Mouse (Mus musculus): ENCODE results near the gene AC124108.1. TPM values are rescaled to one million over a fixed set of nuclear protein-coding genes. Genes with fewer than 3 reads are reported as not detected.

AC124108.1 gene
- total RNA-seq, 2 experiments from 2014 or later: 3.2 TPM

DNA sequence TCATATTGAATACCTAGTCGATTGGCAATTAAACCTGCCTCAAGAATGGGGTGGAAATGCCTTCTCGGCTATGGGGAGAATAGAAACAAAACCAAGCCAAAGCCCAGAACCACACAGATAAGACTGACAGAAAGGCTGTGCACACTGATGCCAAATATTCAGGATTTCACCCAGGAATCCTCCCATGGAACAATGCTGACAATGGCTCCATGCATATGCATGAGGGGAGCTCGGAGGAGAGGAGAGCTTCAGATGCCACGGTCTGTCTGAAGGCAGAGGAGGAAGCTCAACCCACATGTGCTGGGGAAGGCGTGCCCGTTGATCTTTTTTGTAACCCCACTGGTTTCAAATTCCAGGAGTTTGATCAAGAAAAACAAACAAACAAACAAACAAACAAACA, 30.9 kb downstream of the AC124108.1 start:
- intact Hi-C loops (cut with DNase I): no loop called here
- no peak for DNase-seq (ENCODE audit: extremely low spot score in 1 of 2, low spot score in 2 of 2)

GRCm38 (mm10) chr1:132226297-132227080, 35.2 kb downstream of the AC124108.1 start:
- DNase-seq (ENCODE audit: extremely low spot score in 1 of 2, low spot score in 2 of 2): no peak
- intact Hi-C loops (cut with DNase I): no loop called here

DNA sequence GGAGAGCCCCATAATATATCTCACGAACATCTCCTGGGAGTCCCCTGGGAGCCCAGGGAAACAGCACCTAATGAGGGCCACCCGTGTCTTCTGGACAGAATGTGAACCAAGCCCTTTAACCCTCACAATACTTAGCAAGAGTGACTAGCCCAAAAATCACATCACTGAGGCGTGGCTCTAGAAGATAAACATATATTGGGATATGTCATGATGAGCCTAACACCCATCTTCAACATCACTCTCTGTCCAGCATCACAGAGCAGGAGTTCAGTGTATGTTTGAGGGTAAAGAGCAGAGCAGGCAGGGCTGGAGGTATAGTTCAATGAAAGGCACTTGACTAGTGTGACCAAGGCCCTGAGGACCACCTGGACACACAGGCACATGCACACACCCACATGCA, 38.4 kb downstream of the AC124108.1 start, which contains the start of gene Gm10188:
Gene Gm10188, minus strand, starts transcription at position 101 of the 400 bp plus-strand sequence.
- intact Hi-C loops (cut with DNase I): no loop called here
- no peak for DNase-seq (ENCODE audit: extremely low spot score in 1 of 2, low spot score in 2 of 2)

DNA sequence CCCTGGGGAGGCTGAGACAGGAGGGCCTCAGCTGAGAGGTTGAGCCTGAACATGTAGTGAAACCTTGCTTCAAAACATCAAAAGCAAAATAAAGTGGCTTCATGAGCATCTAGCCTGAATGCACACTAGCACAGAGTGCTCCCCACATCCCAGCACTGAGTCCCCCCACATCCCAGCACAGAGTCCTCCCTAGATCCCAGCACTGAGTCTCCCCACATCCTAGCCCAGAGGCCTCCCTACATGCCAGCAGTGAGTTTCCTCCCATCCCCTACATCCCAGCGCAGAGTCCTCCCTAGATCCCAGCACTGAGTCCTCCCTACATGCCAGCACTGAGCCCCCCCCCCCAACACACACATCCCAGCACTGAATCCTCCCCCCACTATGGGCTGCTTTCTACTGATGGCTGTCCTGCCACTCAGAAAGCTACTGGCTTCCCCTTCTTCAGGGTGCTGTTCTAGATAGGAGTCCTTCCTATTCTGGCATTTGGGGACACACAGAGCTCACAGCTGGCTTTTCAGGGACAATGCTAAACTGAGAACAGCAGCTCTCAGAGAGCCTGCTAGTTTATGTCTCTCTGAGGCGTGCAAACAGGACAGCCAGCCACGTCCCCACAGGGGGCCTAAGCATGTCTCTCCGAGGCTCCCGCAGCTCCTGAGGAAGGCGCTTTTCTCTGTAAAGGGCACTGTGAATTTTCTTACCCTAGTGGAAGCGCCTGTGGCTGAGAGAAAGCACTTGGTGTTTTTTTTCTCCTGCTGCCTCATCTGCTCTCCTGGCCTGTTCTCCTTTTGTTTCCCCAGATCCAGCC, 40.4 kb downstream of the AC124108.1 start:
- intact Hi-C loops (cut with DNase I): no loop called here
- DNase-seq (ENCODE audit: extremely low spot score in 1 of 2, low spot score in 2 of 2): no peak

DNA sequence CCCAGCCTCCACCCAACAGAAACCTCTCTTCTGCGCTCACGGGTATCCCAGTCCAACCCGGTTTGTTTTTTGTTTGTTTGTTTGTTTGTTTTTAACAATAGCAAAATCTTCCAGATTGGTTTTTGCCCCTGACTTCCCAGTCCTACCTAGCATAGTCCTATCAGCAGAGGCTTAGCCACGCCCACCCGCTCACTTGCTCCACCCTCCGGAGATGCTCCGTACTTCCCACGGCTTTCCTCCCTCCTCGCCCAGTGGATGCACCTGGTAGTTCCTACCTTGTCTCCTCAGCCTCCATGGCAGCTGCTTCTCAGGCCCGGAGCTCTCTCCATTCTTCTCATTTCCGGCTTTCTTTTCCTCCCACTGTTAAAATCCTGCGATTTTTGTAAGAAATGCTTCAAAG, 42.3 kb downstream of the AC124108.1 start:
- DNase-seq (ENCODE audit: extremely low spot score in 1 of 2, low spot score in 2 of 2): peak in 1 of 2 experiments; percentile 62
- intact Hi-C loops (cut with DNase I): no loop called here

DNA sequence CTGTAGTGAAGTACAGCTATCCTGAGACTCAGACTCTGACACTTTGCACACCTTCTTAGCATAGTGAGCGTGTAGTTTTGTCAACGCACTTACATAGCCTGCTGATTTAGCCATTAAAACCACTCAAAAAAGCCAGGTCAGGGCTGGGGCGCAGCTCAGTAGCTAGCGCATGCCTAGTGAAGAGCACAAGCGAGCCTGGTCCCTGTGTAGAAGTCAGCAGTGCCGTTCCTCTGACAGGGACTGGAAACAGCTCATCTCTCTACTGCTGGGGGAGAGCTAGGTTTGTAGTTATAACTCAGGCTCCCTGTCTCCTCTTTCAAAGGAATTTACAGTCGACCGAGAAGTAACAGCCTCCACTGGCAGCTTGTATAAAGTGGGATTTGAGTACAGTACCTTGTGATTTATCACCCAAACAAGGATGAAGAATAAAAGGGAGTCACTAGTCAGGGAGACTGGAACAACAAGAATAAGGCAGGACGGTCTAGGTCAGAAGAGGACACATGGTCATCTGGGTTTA, 43.6 kb downstream of the AC124108.1 start:
- no peak for DNase-seq (ENCODE audit: extremely low spot score in 1 of 2, low spot score in 2 of 2)
- intact Hi-C loops (cut with DNase I): loop anchor here (5.0 kb wide), 1 partner anchor 113 kb away; no protein-coding TSS in a partner anchor

DNA sequence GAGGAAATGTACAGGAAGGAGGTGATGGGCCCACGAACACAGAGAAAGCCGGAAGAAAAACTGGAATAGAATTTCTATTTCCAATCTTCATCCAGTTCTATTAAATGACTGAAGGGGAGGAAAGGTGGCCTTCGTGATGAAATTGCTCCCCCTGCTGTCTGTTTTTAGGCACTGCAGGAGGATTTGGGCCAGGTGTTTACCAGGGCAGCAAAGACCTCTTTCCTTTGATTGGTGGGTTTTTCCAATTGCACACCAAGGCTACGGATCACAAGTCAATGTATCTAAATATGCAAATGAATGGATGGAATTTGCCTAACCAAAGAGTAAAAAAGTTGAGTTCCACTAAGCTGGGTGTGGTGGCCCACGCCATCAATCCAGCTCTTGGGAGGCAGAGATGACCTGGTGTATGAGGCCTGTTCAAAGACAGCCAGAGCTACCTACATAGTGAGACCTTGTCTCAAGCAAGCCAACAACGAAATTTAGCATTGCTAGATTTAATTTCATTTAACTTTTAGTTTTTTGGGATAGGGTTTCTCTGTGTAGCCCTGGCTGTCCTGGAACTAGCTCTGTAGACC, 46.4 kb downstream of the AC124108.1 start:
- intact Hi-C loops (cut with DNase I): loop anchor here (2.0 to 5.0 kb wide), 2 partner anchors 81 to 115 kb away; no protein-coding TSS in a partner anchor
- DNase-seq (ENCODE audit: extremely low spot score in 1 of 2, low spot score in 2 of 2): peak; percentile 36 to 49

- DNase-seq (ENCODE audit: extremely low spot score in 1 of 2, low spot score in 2 of 2): no peak
- intact Hi-C loops (cut with DNase I): no loop called here
Measured at GRCm38 (mm10) chr1:132245010-132245409, 53.8 kb downstream of the AC124108.1 start.

DNA sequence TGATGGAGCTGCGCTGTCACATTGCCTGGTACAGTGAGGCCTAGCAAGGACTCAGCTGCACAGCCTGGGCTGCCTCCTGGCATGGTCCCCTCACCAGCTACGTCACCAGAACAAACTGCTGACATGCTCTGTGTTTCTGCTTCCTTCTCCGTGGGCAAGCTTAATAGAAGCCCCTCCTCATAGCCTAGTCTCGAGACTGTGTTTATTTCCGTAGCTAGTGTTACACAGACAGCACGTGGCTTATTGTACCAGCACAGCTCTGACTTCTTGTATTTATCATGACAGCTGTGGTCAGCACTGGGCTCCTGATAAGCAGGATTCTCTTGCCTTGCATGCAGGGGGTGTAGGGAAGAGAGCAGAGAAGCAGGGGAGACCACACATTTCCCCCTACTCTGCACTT, 54.9 kb downstream of the AC124108.1 start:
- intact Hi-C loops (cut with DNase I): no loop called here
- no peak for DNase-seq (ENCODE audit: extremely low spot score in 1 of 2, low spot score in 2 of 2)

DNA sequence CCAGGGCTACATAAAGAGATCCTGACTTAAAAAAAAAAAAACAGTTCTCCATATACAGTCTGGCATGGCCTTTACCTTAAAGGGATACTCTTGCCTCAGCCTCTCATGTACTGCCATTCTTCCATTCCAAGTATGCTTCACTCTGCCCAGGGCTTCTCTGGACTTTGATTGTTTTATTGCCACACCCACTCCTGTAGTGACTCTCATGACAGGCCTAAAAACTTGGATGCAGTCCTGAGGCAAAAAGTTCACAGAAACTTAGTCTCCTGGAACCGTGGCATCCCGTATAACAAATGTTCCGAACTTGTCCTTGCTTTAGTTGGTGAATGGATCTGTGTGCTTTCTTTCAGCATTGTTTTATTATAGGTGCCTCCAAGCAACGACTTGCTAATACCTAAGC, 55.4 kb downstream of the AC124108.1 start:
- intact Hi-C loops (cut with DNase I): no loop called here

DNA sequence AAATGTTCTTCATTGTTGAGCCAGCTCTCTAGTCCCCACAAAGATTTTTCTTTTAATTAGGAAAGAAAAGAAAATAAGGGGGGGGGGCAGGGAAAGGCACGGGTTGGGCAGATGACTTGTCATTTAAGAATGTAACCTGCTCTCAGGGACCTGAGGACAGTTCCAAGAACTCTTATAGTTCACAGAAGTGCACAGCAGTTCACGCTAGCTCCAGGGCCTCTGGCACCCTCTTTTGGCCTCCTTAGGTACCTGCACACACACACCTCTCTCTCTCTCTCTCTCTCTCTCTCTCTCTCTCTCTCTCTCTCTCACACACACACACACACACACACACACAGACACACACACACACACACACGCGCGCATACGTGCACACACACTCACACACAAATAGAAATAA, 63.2 kb downstream of the AC124108.1 start:
- intact Hi-C loops (cut with DNase I): no loop called here

More for the DNA sequence above, 55.4 kb downstream of the AC124108.1 start:
- no peak for DNase-seq (ENCODE audit: extremely low spot score in 1 of 2, low spot score in 2 of 2)

More for the DNA sequence above, 63.2 kb downstream of the AC124108.1 start:
- no peak for DNase-seq (ENCODE audit: extremely low spot score in 1 of 2, low spot score in 2 of 2)

Small RNA genes lying within 50 kb of the gene (microRNA-seq; reads per million reads assigned to microRNA genes)
- 201 reads per million, percentile 62 among the genes with 10 or more reads in this experiment for gene Mir135b

Other genes with a start within 250 kb of the AC124108.1 start
- under 1 TPM; 0.43 to 0.64 TPM for gene Slc45a3, start 228.5 kb upstream of the AC124108.1 start, total RNA-seq (2021)
- 10 to 100 TPM; 51.9 to 61.5 TPM for gene Elk4, start 183.8 kb upstream of the AC124108.1 start, total RNA-seq (2021)
- gene Mfsd4a, start 123.4 kb upstream of the AC124108.1 start, total RNA-seq (2021): 10 to 100 TPM; 65.1 to 74.0 TPM
- 10 to 100 TPM; 17.6 to 19.9 TPM for gene Cdk18, start 51.8 kb upstream of the AC124108.1 start, total RNA-seq (2021)
- gene Lemd1, start within 50 bp of the AC124108.1 start, total RNA-seq (2021): 1 to 10 TPM; 4.4 to 5.2 TPM
- gene Gm10188, start 38.3 kb downstream of the AC124108.1 start, total RNA-seq (2021): not detected
- 10 to 100 TPM; 18.4 to 19.8 TPM for gene Klhdc8a, start 107.2 kb downstream of the AC124108.1 start, total RNA-seq (2021)
- gene Nuak2, start 124.7 kb downstream of the AC124108.1 start, total RNA-seq (2021): 1 to 10 TPM; 1.1 to 1.3 TPM
- gene Tmcc2, start 199.8 kb downstream of the AC124108.1 start, total RNA-seq (2021): 100 to 1,000 TPM; 141 to 143 TPM
- gene Dstyk, start 226.1 kb downstream of the AC124108.1 start, total RNA-seq (2021): 10 to 100 TPM; 27.2 to 28.4 TPM